9 mouse cellular contexts compared by ENCODE assay signal in genomic region chr13:54054962-54055361, GRCm38 (mm10). TPM values are rescaled to one million over a fixed set of nuclear protein-coding genes. Genes with fewer than 3 reads are reported as not detected.
A peak's percentile ranks its signal among the peaks of the same experiment; 100 is the strongest.
DNase-seq lines count a peak whose midpoint lies in the region; ATAC-seq and TF ChIP-seq lines count a peak whose summit lies in the region.
"Had no signal": no experiment of that assay in that cellular context is flagged by ENCODE, and none has a peak within 500 bp of the region (broad histone marks: within the 10 kb centered on the region; RNA-seq: fewer than 3 reads in every experiment).

No protein-coding gene starts in this region.

- H3K36me3 ChIP-seq in kidney, adult 2 months (ENCODE audit: control insufficient read depth, insufficient read depth, low read length): no peaks in the 10 kb centered on the region
- H3K36me3 ChIP-seq in hindbrain, embryonic 12.5 days: no peaks in the 10 kb centered on the region
- H3K36me3 ChIP-seq in midbrain, postnatal 0 days (ENCODE audit: insufficient read depth, low read length): no peaks in the 10 kb centered on the region

- H3K4me2 ChIP-seq in hindbrain, embryonic 12.5 days (replicated peaks): peak overlapping the region; percentile 98
- H3K4me2 ChIP-seq in midbrain, postnatal 0 days (ENCODE audit: low read depth, low read length, poor library complexity, severe bottlenecking): peak overlapping the region; percentile 98

- TF ChIP-seq POLR2A in kidney, adult 2 months (IDR thresholded peaks at IDR 0.05; ENCODE audit: low read depth, low read length): no peak

- no peak for TF ChIP-seq CTCF in kidney, adult 2 months (conservative IDR thresholded peaks at IDR 0.05; ENCODE audit: insufficient read depth, insufficient read length, low read depth, low read length)
- no peak for TF ChIP-seq CTCF in midbrain, postnatal 0 days (IDR thresholded peaks at IDR 0.05)

- H3K9me3 ChIP-seq in hindbrain, embryonic 12.5 days (replicated peaks): no peaks in the 10 kb centered on the region
- H3K9me3 ChIP-seq in midbrain, postnatal 0 days (ENCODE audit: low read length): no peaks in the 10 kb centered on the region

- DNase-seq in kidney, postnatal 4 days: peak; percentile 27 to 45
- no peak for DNase-seq in kidney, adult 2 months
- DNase-seq in embryo, embryonic 11 days: peak; percentile 57
- DNase-seq in midbrain, postnatal 0 days (ENCODE audit: low spot score): no peak
- no peak for DNase-seq in adrenal gland, postnatal 10 days
- no peak for DNase-seq in cerebellum, adult 8-10 months

- H3K4me3 ChIP-seq in kidney, adult 2 months (ENCODE audit: insufficient read depth, low read depth, low read length): no peak overlapping the region
- H3K4me3 ChIP-seq in hindbrain, embryonic 12.5 days: peak overlapping the region; percentile 47
- H3K4me3 ChIP-seq in midbrain, postnatal 0 days (ENCODE audit: low read depth, low read length): peak overlapping the region; percentile 46

- peak overlapping the region; percentile 64 for H3K9ac ChIP-seq in hindbrain, embryonic 12.5 days
- H3K9ac ChIP-seq in midbrain, postnatal 0 days (replicated peaks; ENCODE audit: low read length, poor library complexity, severe bottlenecking): peak overlapping the region; percentile 56
- H3K9ac ChIP-seq: liver, embryonic 14.5 days had no signal

- no peak overlapping the region for H3K27ac ChIP-seq in kidney, adult 2 months (ENCODE audit: insufficient read depth, low read depth, low read length)
- no peak overlapping the region for H3K27ac ChIP-seq in hindbrain, embryonic 12.5 days
- H3K27ac ChIP-seq in midbrain, postnatal 0 days (ENCODE audit: low read depth, low read length): no peak overlapping the region
- H3K27ac ChIP-seq: liver, embryonic 14.5 days had no signal

- no peaks in the 10 kb centered on the region for H3K27me3 ChIP-seq in kidney, adult 2 months (replicated peaks; ENCODE audit: control insufficient read depth, insufficient read depth, low read length)
- peaks cover 31% of the 10 kb centered on the region for H3K27me3 ChIP-seq in hindbrain, embryonic 12.5 days
- H3K27me3 ChIP-seq in midbrain, postnatal 0 days (ENCODE audit: insufficient read depth, low read length): no peaks in the 10 kb centered on the region; the same call in 1 of the 2 replicates

- no peaks in the 10 kb centered on the region for H3K4me1 ChIP-seq in kidney, adult 2 months (ENCODE audit: control insufficient read depth, insufficient read depth, low read length)
- peaks cover 7% of the 10 kb centered on the region for H3K4me1 ChIP-seq in hindbrain, embryonic 12.5 days
- H3K4me1 ChIP-seq in midbrain, postnatal 0 days (ENCODE audit: insufficient read depth, low read length): no peaks in the 10 kb centered on the region; the same call in 1 of the 2 replicates

- 1% methylated on average over 17 of the region's 20 CpGs for WGBS in kidney, adult 2 months
- under 1% methylated on average over 20 of the region's 20 CpGs for WGBS in hindbrain, embryonic 12.5 days
- 2% methylated on average over 20 of the region's 20 CpGs for WGBS in midbrain, postnatal 0 days

- ATAC-seq in hindbrain, embryonic 12.5 days (ENCODE audit: low FRiP score): peak; percentile 71
- peak; percentile 52 for ATAC-seq in midbrain, postnatal 0 days (ENCODE audit: low FRiP score)
- ATAC-seq in megakaryocyte progenitor cell, adult 5-6 weeks (replicated peaks; ENCODE audit: poor library complexity): no peak

RNA-seq across cellular contexts. Expression of gene Drd1, which starts 0.5 kb away (rescaled TPM):
- 0.02 and 0.08 TPM in 2 replicates for polyA plus RNA-seq in kidney, adult 2 months (2012; rRNA removed)
- 1.4 and 1.9 TPM in 2 replicates for polyA plus RNA-seq in hindbrain, embryonic 12.5 days (2016; fragmentation: Nextera tagmentation; extraction: Ambion mirVana)
- 2.1 and 3.4 TPM in 2 replicates for total RNA-seq in midbrain, postnatal 0 days (2014; rRNA removed)
- 1.9 and 2.4 TPM in 2 replicates for polyA plus RNA-seq in midbrain, postnatal 0 days (2015; fragmentation: Nextera tagmentation; extraction: Ambion mirVana)
- total RNA-seq in adrenal gland, postnatal 10 days (2021): under 1 TPM; 0.27 to 0.66 TPM
- total RNA-seq in megakaryocyte progenitor cell, adult 5-6 weeks (2015): not detected in 2 replicates
- total RNA-seq in megakaryocyte progenitor cell, adult 5-6 weeks (2017): not detected in 2 replicates
- polyA plus RNA-seq: liver, embryonic 14.5 days had no signal

RNA-seq across cellular contexts. Expression of gene Sfxn1, which starts 16.7 kb away (rescaled TPM):
- 96.4 and 106 TPM in 2 replicates for polyA plus RNA-seq in kidney, adult 2 months (2012; rRNA removed)
- 71.1 and 72.6 TPM in 2 replicates for polyA plus RNA-seq in hindbrain, embryonic 12.5 days (2016; fragmentation: Nextera tagmentation; extraction: Ambion mirVana)
- 81.8 and 93.2 TPM in 2 replicates for total RNA-seq in midbrain, postnatal 0 days (2014; rRNA removed)
- 128 and 137 TPM in 2 replicates for polyA plus RNA-seq in midbrain, postnatal 0 days (2015; fragmentation: Nextera tagmentation; extraction: Ambion mirVana)
- 10 to 100 TPM; 59.7 to 67.2 TPM for total RNA-seq in adrenal gland, postnatal 10 days (2021)
- total RNA-seq in megakaryocyte progenitor cell, adult 5-6 weeks (2015): 156 and 162 TPM in 2 replicates
- 82.3 and 98.5 TPM in 2 replicates for total RNA-seq in megakaryocyte progenitor cell, adult 5-6 weeks (2017)

Comparison
In these comparisons a context has a peak if more than half of its experiments do, and no peak if none do; other contexts are left out.
1. DNase-seq: peak in kidney, postnatal 4 days (2 of 2) and embryo, embryonic 11 days (single experiment); none in kidney, adult 2 months (single experiment), midbrain, postnatal 0 days (single experiment), adrenal gland, postnatal 10 days (single experiment) and cerebellum, adult 8-10 months (single experiment).